Mouse (Mus musculus) kidney, postnatal 0 days (tissue): ENCODE data around the gene Slc25a47. TPM values are rescaled to one million over a fixed set of nuclear protein-coding genes. Genes with fewer than 3 reads are reported as not detected.

Source experiments
- ATAC-seq: fragments of 200-750 bp; cut with Nextera tagmentation; replicated peaks from 2 replicates; pipeline ENCODE4 v1.8.0; 2017; ENCODE audit warnings: low read depth, moderate number of reproducible peaks, moderate TSS enrichment, moderate library complexity; ENCODE audit not compliant: low FRiP score
- DNase-seq: peaks from one replicate; pipeline ENCODE4 v3.0.0-alpha.2; 2016; ENCODE audit warnings: low spot score
- H3K27ac ChIP-seq: fragments of 300-500 bp; sonication (generic); 2 replicates; pipeline ENCODE4 v1.5.1; 2014; ENCODE audit warnings: mild to moderate bottlenecking
- H3K27me3 ChIP-seq: fragments of 300-500 bp; sonication (generic); 2 replicates; pipeline ENCODE4 v1.6.1; 2014; ENCODE audit warnings: low read length, mixed read lengths; ENCODE audit not compliant: insufficient read depth
- H3K36me3 ChIP-seq: fragments of 300-500 bp; sonication (generic); 2 replicates; pipeline ENCODE4 v1.6.1; 2014; ENCODE audit warnings: low read length, mixed read lengths; ENCODE audit not compliant: insufficient read depth
- H3K4me1 ChIP-seq: fragments of 300-500 bp; sonication (generic); replicated peaks from 2 replicates; pipeline ENCODE4 v1.6.1; 2014; ENCODE audit warnings: antibody characterized with exemption, low read length, mixed read lengths; ENCODE audit not compliant: insufficient read depth
- H3K4me2 ChIP-seq: fragments of 300-500 bp; sonication (generic); 2 replicates; pipeline ENCODE4 v1.6.1; 2014; ENCODE audit warnings: mild to moderate bottlenecking, low read length, moderate library complexity, mixed read lengths
- H3K4me3 ChIP-seq: fragments of 300-500 bp; sonication (generic); replicated peaks from 2 replicates; pipeline ENCODE4 v1.5.1; 2014; ENCODE audit warnings: low read depth, low read length
- H3K9ac ChIP-seq: fragments of 300-500 bp; sonication (generic); 2 replicates; pipeline ENCODE4 v1.6.1; 2014; ENCODE audit warnings: low read depth, low read length
- H3K9me3 ChIP-seq: fragments of 300-500 bp; sonication (generic); replicated peaks from 2 replicates; pipeline ENCODE4 v1.6.1; 2016; ENCODE audit warnings: low read length, inconsistent platforms, mixed read lengths
- CTCF ChIP-seq: IDR thresholded peaks from 2 replicates; pipeline ENCODE4 v1.5.1; 2016; ENCODE audit warnings: antibody characterized with exemption, low read depth, mild to moderate bottlenecking, moderate library complexity
- WGBS: fragments of 180-500 bp; shearing (Covaris S2); extraction: QIAGEN DNeasy Blood & Tissue Kit; methylation state at CpG from one replicate; pipeline ENCODE4 v1.1.7; 2014; 5-methylcytosine and 5-hydroxymethylcytosine counted together
- polyA plus RNA-seq: library from polyadenylated mRNA; unstranded; fragments of >200 nt; fragmentation: Nextera tagmentation; extraction: Ambion mirVana; gene quantifications from 2 replicates; pipeline ENCODE4 v1.2.1, GENCODE M21; 2015

Slc25a47 gene
- polyA plus RNA-seq, 1 experiment from 2014 or later: 7.1 TPM

GRCm38 (mm10) chr12:108850129-108850528, 14.3 kb downstream of the Slc25a47 start:
- Histone ChIP-seq H3K27ac (no peak overlapping the region), H3K9ac (no peak overlapping the region), H3K27me3 (no peaks in the 10 kb centered on the region), H3K4me3 (no peak overlapping the region), H3K9me3 (no peaks in the 10 kb centered on the region), H3K36me3 (0 out of 2 replicates have a peak, but pooled peaks cover 2% of the 10 kb centered on the region), H3K4me2 (no peak overlapping the region), H3K4me1 (0 out of 2 replicates have a peak, but pooled peaks cover 5% of the 10 kb centered on the region)
- no peak for TF ChIP-seq CTCF
- 32% methylated on average over 8 of the region's 8 CpGs for WGBS
- ATAC-seq (no peak), DNase-seq (no peak)

GRCm38 (mm10) chr12:108850886-108851285, 15.0 kb downstream of the Slc25a47 start:
- H3K27me3 ChIP-seq: no peaks in the 10 kb centered on the region
- H3K27ac ChIP-seq: no peak overlapping the region
- TF ChIP-seq CTCF: no peak
- DNase-seq: no peak
- 90% methylated on average over 8 of the region's 8 CpGs for WGBS
- H3K4me2 ChIP-seq: no peak overlapping the region
- H3K4me3 ChIP-seq: no peak overlapping the region
- H3K9me3 ChIP-seq: no peaks in the 10 kb centered on the region
- ATAC-seq: no peak
- no peak overlapping the region for H3K9ac ChIP-seq
- H3K36me3 ChIP-seq: no peaks in the 10 kb centered on the region
- 0 out of 2 replicates have a peak, but pooled peaks cover 5% of the 10 kb centered on the region for H3K4me1 ChIP-seq

- H3K27ac ChIP-seq: no peak overlapping the region
- no peaks in the 10 kb centered on the region for H3K9me3 ChIP-seq
- H3K9ac ChIP-seq: no peak overlapping the region
- H3K4me2 ChIP-seq: no peak overlapping the region
- H3K4me1 ChIP-seq: 0 out of 2 replicates have a peak, but pooled peaks cover 5% of the 10 kb centered on the region
- no peaks in the 10 kb centered on the region for H3K36me3 ChIP-seq
- 90% methylated on average over 8 of the region's 8 CpGs for WGBS
- no peak for TF ChIP-seq CTCF
- DNase-seq (no peak), ATAC-seq (no peak)
- H3K4me3 ChIP-seq: no peak overlapping the region
- H3K27me3 ChIP-seq: no peaks in the 10 kb centered on the region
These were observed 17.0 kb downstream of the Slc25a47 start for GRCm38 (mm10) chr12:108852822-108853221.

- H3K27ac ChIP-seq: no peak overlapping the region
- 89% methylated on average over 10 of the region's 10 CpGs for WGBS
- no peak overlapping the region for H3K4me3 ChIP-seq
- H3K9me3 ChIP-seq: no peaks in the 10 kb centered on the region
- H3K9ac ChIP-seq: no peak overlapping the region
- 0 out of 2 replicates have a peak, but pooled peaks cover under 1% of the 10 kb centered on the region for H3K36me3 ChIP-seq
- DNase-seq (no peak), ATAC-seq (peak; percentile 50)
- H3K4me2 ChIP-seq: no peak overlapping the region
- 0 out of 2 replicates have a peak, but pooled peaks cover 5% of the 10 kb centered on the region for H3K4me1 ChIP-seq
- no peaks in the 10 kb centered on the region for H3K27me3 ChIP-seq
- no peak for TF ChIP-seq CTCF
These were observed 19.2 kb downstream of the Slc25a47 start for GRCm38 (mm10) chr12:108855081-108855480.

GRCm38 (mm10) chr12:108856186-108856585, 20.3 kb downstream of the Slc25a47 start:
- DNase-seq: no peak
- no peaks in the 10 kb centered on the region for H3K9me3 ChIP-seq
- H3K36me3 ChIP-seq: 0 out of 2 replicates have a peak, but pooled peaks cover 4% of the 10 kb centered on the region
- ATAC-seq: no peak
- TF ChIP-seq CTCF: no peak
- no peaks in the 10 kb centered on the region for H3K27me3 ChIP-seq
- H3K9ac ChIP-seq: no peak overlapping the region
- H3K4me2 ChIP-seq: no peak overlapping the region
- no peak overlapping the region for H3K27ac ChIP-seq
- no peak overlapping the region for H3K4me3 ChIP-seq
- 80% methylated on average over 8 of the region's 8 CpGs for WGBS
- 0 out of 2 replicates have a peak, but pooled peaks cover 5% of the 10 kb centered on the region for H3K4me1 ChIP-seq

- TF ChIP-seq CTCF: no peak
- Histone ChIP-seq H3K4me3 (no peak overlapping the region), H3K36me3 (0 out of 2 replicates have a peak, but pooled peaks cover 9% of the 10 kb centered on the region), H3K9ac (no peak overlapping the region), H3K27me3 (no peaks in the 10 kb centered on the region), H3K4me2 (no peak overlapping the region), H3K4me1 (no peaks in the 10 kb centered on the region), H3K27ac (no peak overlapping the region; the same call in 1 of the 2 replicates), H3K9me3 (no peaks in the 10 kb centered on the region)
- DNase-seq: no peak
- ATAC-seq: no peak
- WGBS: 68% methylated on average over 7 of the region's 7 CpGs
These were observed 21.3 kb downstream of the Slc25a47 start for GRCm38 (mm10) chr12:108857109-108857508.
